Mouse (Mus musculus): Measurements from ENCODE around the gene Mapkap1. TPM values are rescaled to one million over a fixed set of nuclear protein-coding genes. Genes with fewer than 3 reads are reported as not detected.

The Mapkap1 gene
- polyA plus RNA-seq, 2 experiments = 14.9 to 25.5 TPM

DNA sequence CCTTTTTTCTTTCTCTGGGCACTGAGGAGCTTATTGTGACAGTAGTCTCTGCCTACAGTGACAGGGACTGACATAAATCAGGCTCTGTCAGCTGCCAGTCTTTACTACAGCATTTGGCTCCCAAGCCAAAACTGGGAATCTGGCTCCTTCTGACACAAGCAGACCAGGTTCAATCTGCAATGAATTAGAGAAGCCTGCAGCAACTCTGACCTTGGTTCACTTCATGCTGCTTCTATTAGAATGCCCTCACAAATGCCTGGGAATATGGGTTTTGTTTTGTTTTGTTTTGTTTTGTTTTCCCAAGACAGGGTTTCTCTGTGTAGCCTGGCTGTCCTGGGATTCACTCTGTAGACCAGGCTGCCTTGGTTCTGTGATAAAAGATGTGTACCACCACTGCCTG lies 126.7 kb downstream of the Mapkap1 start:
- ATAC-seq (ENCODE audit: insufficient read depth) (no peak), DNase-seq (ENCODE audit: low read depth in 3 of 3, low spot score in 3 of 3) (no peak)
- Histone ChIP-seq H3K4me1 (replicated peaks; ENCODE audit: control insufficient read depth in 2 of 2, insufficient read depth in 2 of 2, low read length in 1 of 2) (no peaks in the 10 kb centered on the region), H3K36me3 (replicated peaks; ENCODE audit: control insufficient read depth, insufficient read depth, low read depth) (no peaks in the 10 kb centered on the region), H3K27me3 (ENCODE audit: control insufficient read depth, insufficient read depth, low read length) (no peaks in the 10 kb centered on the region), H3K27ac (no peak overlapping the region), H3K9ac (replicated peaks) (no peak overlapping the region), H3K4me2 (ENCODE audit: low read depth) (no peak overlapping the region), H3K4me3 (ENCODE audit: insufficient read depth in 1 of 2, low read depth in 2 of 2, low read length in 2 of 2) (no peak overlapping the region), H3K9me3 (ENCODE audit: control insufficient read depth, low read length) (no peaks in the 10 kb centered on the region)
- TF ChIP-seq EP300 (IDR thresholded peaks at IDR 0.05; ENCODE audit: low read depth) (no peak), CTCF (IDR thresholded peaks at IDR 0.05; ENCODE audit: low read depth) (no peak)

DNA sequence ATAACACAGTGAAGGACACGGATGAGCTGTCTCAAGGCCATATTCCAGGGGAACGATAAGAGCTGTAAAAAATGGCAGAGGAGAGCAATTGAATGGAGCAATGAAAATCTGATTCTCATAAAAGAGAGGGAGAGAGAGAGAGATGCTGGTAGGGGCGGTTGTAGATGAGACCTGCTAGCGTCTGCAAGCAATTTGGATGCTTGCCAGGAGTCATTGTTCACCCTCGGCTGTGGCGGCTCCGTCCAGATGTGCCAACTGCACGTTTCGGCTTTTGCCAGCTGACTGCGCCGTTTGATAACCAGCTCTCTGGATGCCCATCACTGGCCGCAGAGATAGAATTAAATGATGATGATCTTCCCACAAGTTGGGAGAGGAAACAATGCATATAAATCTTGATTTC lies 128.4 kb downstream of the Mapkap1 start:
- Histone ChIP-seq H3K4me2 (ENCODE audit: low read depth) (no peak overlapping the region), H3K27ac (no peak overlapping the region), H3K9ac (replicated peaks) (no peak overlapping the region), H3K9me3 (ENCODE audit: control insufficient read depth, low read length) (no peaks in the 10 kb centered on the region), H3K27me3 (ENCODE audit: control insufficient read depth, insufficient read depth, low read length) (no peaks in the 10 kb centered on the region), H3K4me3 (ENCODE audit: insufficient read depth in 1 of 2, low read depth in 2 of 2, low read length in 2 of 2) (no peak overlapping the region), H3K36me3 (replicated peaks; ENCODE audit: control insufficient read depth, insufficient read depth, low read depth) (no peaks in the 10 kb centered on the region), H3K4me1 (replicated peaks; ENCODE audit: control insufficient read depth in 2 of 2, insufficient read depth in 2 of 2, low read length in 1 of 2) (no peaks in the 10 kb centered on the region)
- TF ChIP-seq CTCF (IDR thresholded peaks at IDR 0.05; ENCODE audit: low read depth) (no peak), EP300 (IDR thresholded peaks at IDR 0.05; ENCODE audit: low read depth) (no peak)
- ATAC-seq (ENCODE audit: insufficient read depth) (no peak), DNase-seq (ENCODE audit: low read depth in 3 of 3, low spot score in 3 of 3) (no peak)
- 79% methylated on average over 12 of the region's 12 CpGs for WGBS (ENCODE audit: insufficient replicate concordance)

DNA sequence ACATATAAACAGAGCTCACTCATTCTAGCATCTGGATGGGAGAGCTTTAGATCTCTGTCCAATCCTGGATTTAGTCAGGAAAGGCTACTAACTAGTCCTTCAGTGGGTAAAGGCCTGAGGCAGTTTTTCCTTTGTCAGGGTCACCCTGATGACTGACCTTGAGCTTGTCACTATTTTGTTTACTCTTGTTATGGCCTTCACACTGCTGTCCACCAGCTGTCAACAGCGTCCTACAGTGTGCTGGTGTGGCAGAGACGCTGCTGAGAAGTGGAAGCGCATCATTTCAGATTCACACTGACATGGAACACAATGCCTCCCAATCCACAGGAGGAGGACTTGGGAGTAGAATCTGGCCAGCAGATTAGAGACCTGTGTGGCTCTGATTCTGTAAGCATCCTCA lies 130.8 kb downstream of the Mapkap1 start:
- Histone ChIP-seq H3K9me3 (ENCODE audit: control insufficient read depth, low read length) (no peaks in the 10 kb centered on the region), H3K9ac (replicated peaks) (no peak overlapping the region), H3K4me3 (ENCODE audit: insufficient read depth in 1 of 2, low read depth in 2 of 2, low read length in 2 of 2) (no peak overlapping the region), H3K36me3 (replicated peaks; ENCODE audit: control insufficient read depth, insufficient read depth, low read depth) (no peaks in the 10 kb centered on the region), H3K4me2 (ENCODE audit: low read depth) (no peak overlapping the region), H3K27me3 (ENCODE audit: control insufficient read depth, insufficient read depth, low read length) (no peaks in the 10 kb centered on the region), H3K27ac (no peak overlapping the region), H3K4me1 (replicated peaks; ENCODE audit: control insufficient read depth in 2 of 2, insufficient read depth in 2 of 2, low read length in 1 of 2) (no peaks in the 10 kb centered on the region)
- TF ChIP-seq CTCF (IDR thresholded peaks at IDR 0.05; ENCODE audit: low read depth) (no peak), EP300 (IDR thresholded peaks at IDR 0.05; ENCODE audit: low read depth) (no peak)
- ATAC-seq (ENCODE audit: insufficient read depth) (no peak), DNase-seq (ENCODE audit: low read depth in 3 of 3, low spot score in 3 of 3) (no peak)
- WGBS (ENCODE audit: insufficient replicate concordance) = 72% methylated on average over 3 of the region's 3 CpGs

DNA sequence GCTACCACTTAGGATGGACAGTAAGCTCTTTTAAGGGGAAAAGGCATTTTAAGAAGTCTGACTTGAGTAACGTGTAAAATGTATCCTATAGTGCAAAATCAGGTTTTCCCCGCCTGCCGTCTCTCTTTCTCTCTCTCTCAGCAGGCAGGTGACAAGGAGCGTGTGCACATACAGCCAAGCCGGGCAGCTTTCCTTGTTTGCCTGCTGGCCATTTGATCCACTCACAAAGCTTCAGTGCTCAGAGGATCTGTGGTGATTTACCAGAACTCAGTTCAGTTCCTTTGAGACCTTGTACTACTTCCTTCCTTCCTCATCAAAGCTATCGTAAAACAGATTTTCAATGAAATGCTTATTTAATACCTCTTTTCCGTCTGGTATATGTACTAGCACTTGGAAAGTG lies 137.0 kb downstream of the Mapkap1 start:
- Histone ChIP-seq H3K27me3 (ENCODE audit: control insufficient read depth, insufficient read depth, low read length) (no peaks in the 10 kb centered on the region), H3K4me1 (replicated peaks; ENCODE audit: control insufficient read depth in 2 of 2, insufficient read depth in 2 of 2, low read length in 1 of 2) (no peaks in the 10 kb centered on the region; a peak in 1 of 4 replicates), H3K4me3 (ENCODE audit: insufficient read depth in 1 of 2, low read depth in 2 of 2, low read length in 2 of 2) (no peak overlapping the region), H3K4me2 (ENCODE audit: low read depth) (no peak overlapping the region), H3K9me3 (ENCODE audit: control insufficient read depth, low read length) (no peaks in the 10 kb centered on the region), H3K27ac (no peak overlapping the region), H3K9ac (replicated peaks) (no peak overlapping the region), H3K36me3 (replicated peaks; ENCODE audit: control insufficient read depth, insufficient read depth, low read depth) (no peaks in the 10 kb centered on the region)
- 78% methylated on average over 7 of the region's 7 CpGs for WGBS (ENCODE audit: insufficient replicate concordance)
- TF ChIP-seq CTCF (IDR thresholded peaks at IDR 0.05; ENCODE audit: low read depth) (no peak), EP300 (IDR thresholded peaks at IDR 0.05; ENCODE audit: low read depth) (no peak)
- ATAC-seq (ENCODE audit: insufficient read depth) (no peak), DNase-seq (ENCODE audit: low read depth in 3 of 3, low spot score in 3 of 3) (no peak)

DNA sequence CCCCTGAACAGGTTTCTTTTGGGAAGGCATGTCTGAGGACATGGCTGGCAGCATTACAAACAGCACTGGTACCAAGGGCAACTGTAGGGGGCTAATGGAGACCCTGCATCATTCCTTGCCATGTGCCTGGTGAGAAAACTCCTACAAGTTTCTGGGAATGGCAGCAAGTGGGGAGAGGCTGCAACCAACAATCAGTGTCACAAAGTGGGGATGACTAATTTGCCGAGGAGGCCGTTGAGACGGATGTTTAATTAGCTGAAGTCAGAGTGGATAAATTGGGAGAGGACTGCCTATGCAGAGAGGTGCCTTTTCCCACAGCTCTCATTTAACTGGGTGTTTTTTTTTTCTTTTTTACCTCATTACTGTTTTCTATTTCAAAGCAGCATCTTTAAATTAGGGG lies 137.4 kb downstream of the Mapkap1 start:
- Histone ChIP-seq H3K27ac (no peak overlapping the region), H3K4me2 (ENCODE audit: low read depth) (no peak overlapping the region), H3K27me3 (ENCODE audit: control insufficient read depth, insufficient read depth, low read length) (no peaks in the 10 kb centered on the region), H3K4me1 (replicated peaks; ENCODE audit: control insufficient read depth in 2 of 2, insufficient read depth in 2 of 2, low read length in 1 of 2) (no peaks in the 10 kb centered on the region; a peak in 1 of 4 replicates), H3K36me3 (replicated peaks; ENCODE audit: control insufficient read depth, insufficient read depth, low read depth) (no peaks in the 10 kb centered on the region), H3K9me3 (ENCODE audit: control insufficient read depth, low read length) (no peaks in the 10 kb centered on the region), H3K4me3 (ENCODE audit: insufficient read depth in 1 of 2, low read depth in 2 of 2, low read length in 2 of 2) (no peak overlapping the region), H3K9ac (replicated peaks) (no peak overlapping the region)
- ATAC-seq (ENCODE audit: insufficient read depth) (no peak), DNase-seq (ENCODE audit: low read depth in 3 of 3, low spot score in 3 of 3) (no peak)
- 78% methylated on average over 3 of the region's 3 CpGs for WGBS (ENCODE audit: insufficient replicate concordance)
- TF ChIP-seq EP300 (IDR thresholded peaks at IDR 0.05; ENCODE audit: low read depth) = no peak
- no peak for TF ChIP-seq CTCF (IDR thresholded peaks at IDR 0.05; ENCODE audit: low read depth)

Data from liver, embryonic 14.5 days (tissue).